Mouse (Mus musculus) ovary, postnatal 14 days (tissue): ENCODE data around the gene Fli1.

ENCODE experiments used
- DNase-seq: peaks from one replicate; pipeline ENCODE4 v3.0.0; 2022; ENCODE audit warnings: low spot score

The Fli1 gene

GRCm38 (mm10) chr9:32549462-32550384, 7.1 kb upstream of the Fli1 start:
- no peak for DNase-seq

- no peak for DNase-seq
Observed at GRCm38 (mm10) chr9:32546731-32547130, 4.1 kb upstream of the Fli1 start.

- DNase-seq, result no peak
Observed at GRCm38 (mm10) chr9:32544731-32545661, 2.3 kb upstream of the Fli1 start.

- no peak for DNase-seq
Observed at GRCm38 (mm10) chr9:32543923-32544575, 1.4 kb upstream of the Fli1 start.

- no peak for DNase-seq
Observed at GRCm38 (mm10) chr9:32543040-32543581, 450 bp upstream of the Fli1 start.

GRCm38 (mm10) chr9:32541223-32541901, 1.3 kb downstream of the Fli1 start:
- no peak for DNase-seq

- no peak for DNase-seq
Observed at GRCm38 (mm10) chr9:32540406-32541222, 2.0 kb downstream of the Fli1 start.

- no peak for DNase-seq
Observed at GRCm38 (mm10) chr9:32540061-32540405, 2.6 kb downstream of the Fli1 start.

GRCm38 (mm10) chr9:32539321-32539761, 3.3 kb downstream of the Fli1 start:
- DNase-seq, result no peak

- no peak for DNase-seq
Observed at GRCm38 (mm10) chr9:32538124-32538523, 4.5 kb downstream of the Fli1 start.

- DNase-seq, result no peak
Observed at GRCm38 (mm10) chr9:32537706-32538105, 5.0 kb downstream of the Fli1 start.

GRCm38 (mm10) chr9:32535201-32535955, 7.3 kb downstream of the Fli1 start:
- no peak for DNase-seq

GRCm38 (mm10) chr9:32534025-32534615, 8.5 kb downstream of the Fli1 start:
- DNase-seq, result no peak

- DNase-seq, result no peak
Observed at GRCm38 (mm10) chr9:32531588-32531987, 11.1 kb downstream of the Fli1 start.

- DNase-seq, result no peak
Observed at GRCm38 (mm10) chr9:32530975-32531374, 11.7 kb downstream of the Fli1 start.

GRCm38 (mm10) chr9:32530188-32530587, 12.5 kb downstream of the Fli1 start:
- DNase-seq, result no peak

GRCm38 (mm10) chr9:32529594-32529993, 13.1 kb downstream of the Fli1 start:
- no peak for DNase-seq

GRCm38 (mm10) chr9:32527329-32527728, 15.3 kb downstream of the Fli1 start:
- DNase-seq, result no peak

- no peak for DNase-seq
Observed at GRCm38 (mm10) chr9:32525787-32526186, 16.9 kb downstream of the Fli1 start.
